Mouse (Mus musculus): Measurements from ENCODE around the gene Fam213b. TPM values are rescaled to one million over a fixed set of nuclear protein-coding genes. Genes with fewer than 3 reads are reported as not detected.

Fam213b gene
- polyA plus RNA-seq (2016; fragmentation: Nextera tagmentation; extraction: Ambion mirVana) = 36.1 and 36.3 TPM in 2 replicates

GRCm38 (mm10) chr4:154898506-154899446, at the start of gene Fam213b:
Gene Fam213b, minus strand, starts transcription at chr4:154899135.
- H3K9me3 ChIP-seq = peaks cover 3% of the 10 kb centered on the region; the same call in 1 of the 2 replicates
- peaks cover 27% of the 10 kb centered on the region for H3K27me3 ChIP-seq (ENCODE audit: poor library complexity, severe bottlenecking)
- peaks cover 32% of the 10 kb centered on the region for H3K4me1 ChIP-seq
- H3K27ac ChIP-seq = peak within 1 kb of the TSS; percentile 81
- 4% methylated on average over 43 of the region's 43 CpGs for WGBS
- peak within 1 kb of the TSS; percentile 68 for H3K4me3 ChIP-seq
- no peaks in the 10 kb centered on the region for H3K36me3 ChIP-seq (replicated peaks)
- peak; percentile 90 for DNase-seq (ENCODE audit: extremely low spot score, low spot score)

GRCm38 (mm10) chr4:154948066-154948939, 49.4 kb upstream of the Fam213b start:
- Histone ChIP-seq H3K4me3 (peak overlapping the region; percentile 32), H3K27me3 (ENCODE audit: poor library complexity, severe bottlenecking) (peaks cover 53% of the 10 kb centered on the region), H3K27ac (peak overlapping the region; percentile 83), H3K36me3 (replicated peaks) (no peaks in the 10 kb centered on the region), H3K9me3 (no peaks in the 10 kb centered on the region), H3K4me1 (peaks cover 92% of the 10 kb centered on the region)
- DNase-seq (ENCODE audit: extremely low spot score, low spot score) = peak; percentile 64
- WGBS = 42% methylated on average over 14 of the region's 14 CpGs

GRCm38 (mm10) chr4:154946319-154946718, 47.4 kb upstream of the Fam213b start:
- peak overlapping the region; percentile 82 for H3K27ac ChIP-seq
- H3K4me1 ChIP-seq = peaks cover 72% of the 10 kb centered on the region
- H3K9me3 ChIP-seq = no peaks in the 10 kb centered on the region
- DNase-seq (ENCODE audit: extremely low spot score, low spot score) = peak; percentile 85
- no peaks in the 10 kb centered on the region for H3K36me3 ChIP-seq (replicated peaks)
- peak overlapping the region; percentile 47 for H3K4me3 ChIP-seq
- WGBS = 6% methylated on average over 8 of the region's 8 CpGs
- peaks cover 33% of the 10 kb centered on the region for H3K27me3 ChIP-seq (ENCODE audit: poor library complexity, severe bottlenecking)

GRCm38 (mm10) chr4:154944121-154944590, 45.2 kb upstream of the Fam213b start:
- 15% methylated on average over 2 of the region's 2 CpGs for WGBS
- peak; percentile 74 for DNase-seq (ENCODE audit: extremely low spot score, low spot score)

GRCm38 (mm10) chr4:154943323-154944039, 44.5 kb upstream of the Fam213b start:
- 91% methylated on average over 6 of the region's 6 CpGs for WGBS
- Histone ChIP-seq H3K4me3 (no peak overlapping the region), H3K27ac (peak overlapping the region; percentile 58; the same call in 1 of the 2 replicates), H3K27me3 (ENCODE audit: poor library complexity, severe bottlenecking) (peaks cover 5% of the 10 kb centered on the region; the same call in 1 of the 2 replicates), H3K36me3 (replicated peaks) (no peaks in the 10 kb centered on the region), H3K4me1 (peaks cover 43% of the 10 kb centered on the region), H3K9me3 (no peaks in the 10 kb centered on the region)
- no peak for DNase-seq (ENCODE audit: extremely low spot score, low spot score)

More at GRCm38 (mm10) chr4:154944121-154944590, 45.2 kb upstream of the Fam213b start:
- no peaks in the 10 kb centered on the region for H3K9me3 ChIP-seq
- peak overlapping the region; percentile 7; the same call in 1 of the 2 replicates for H3K4me3 ChIP-seq
- H3K27ac ChIP-seq = peak overlapping the region; percentile 58; the same call in 1 of the 2 replicates
- H3K27me3 ChIP-seq (ENCODE audit: poor library complexity, severe bottlenecking) = peaks cover 11% of the 10 kb centered on the region
- no peaks in the 10 kb centered on the region for H3K36me3 ChIP-seq (replicated peaks)
- peaks cover 50% of the 10 kb centered on the region for H3K4me1 ChIP-seq

- Histone ChIP-seq H3K4me1 (peaks cover 38% of the 10 kb centered on the region), H3K27me3 (ENCODE audit: poor library complexity, severe bottlenecking) (no peaks in the 10 kb centered on the region), H3K36me3 (replicated peaks) (no peaks in the 10 kb centered on the region), H3K27ac (no peak overlapping the region), H3K9me3 (no peaks in the 10 kb centered on the region), H3K4me3 (no peak overlapping the region)
- no peak for DNase-seq (ENCODE audit: extremely low spot score, low spot score)
- WGBS = 90% methylated on average over 10 of the region's 10 CpGs
Observed at GRCm38 (mm10) chr4:154942632-154943322, 43.8 kb upstream of the Fam213b start.

- Histone ChIP-seq H3K4me3 (no peak overlapping the region), H3K27me3 (ENCODE audit: poor library complexity, severe bottlenecking) (no peaks in the 10 kb centered on the region), H3K4me1 (peaks cover 31% of the 10 kb centered on the region), H3K36me3 (replicated peaks) (no peaks in the 10 kb centered on the region), H3K9me3 (no peaks in the 10 kb centered on the region), H3K27ac (no peak overlapping the region)
- DNase-seq (ENCODE audit: extremely low spot score, low spot score) = no peak
- WGBS = 90% methylated on average over 5 of the region's 5 CpGs
Observed at GRCm38 (mm10) chr4:154941831-154942230, 42.9 kb upstream of the Fam213b start.

- Histone ChIP-seq H3K27me3 (ENCODE audit: poor library complexity, severe bottlenecking) (no peaks in the 10 kb centered on the region), H3K4me1 (peaks cover 26% of the 10 kb centered on the region), H3K27ac (no peak overlapping the region), H3K36me3 (replicated peaks) (no peaks in the 10 kb centered on the region), H3K4me3 (no peak overlapping the region), H3K9me3 (no peaks in the 10 kb centered on the region)
- 93% methylated on average over 2 of the region's 2 CpGs for WGBS
- no peak for DNase-seq (ENCODE audit: extremely low spot score, low spot score)
Observed at GRCm38 (mm10) chr4:154940156-154940555, 41.2 kb upstream of the Fam213b start.

- H3K4me3 ChIP-seq = no peak overlapping the region
- H3K27me3 ChIP-seq (ENCODE audit: poor library complexity, severe bottlenecking) = peaks cover 8% of the 10 kb centered on the region; the same call in 1 of the 2 replicates
- peaks cover 24% of the 10 kb centered on the region for H3K4me1 ChIP-seq
- WGBS = 77% methylated on average over 1 of the region's 1 CpGs
- no peak overlapping the region for H3K27ac ChIP-seq
- no peaks in the 10 kb centered on the region for H3K9me3 ChIP-seq
- no peaks in the 10 kb centered on the region for H3K36me3 ChIP-seq (replicated peaks)
- DNase-seq (ENCODE audit: extremely low spot score, low spot score) = no peak
Observed at GRCm38 (mm10) chr4:154937746-154938145, 38.8 kb upstream of the Fam213b start.

- no peaks in the 10 kb centered on the region for H3K36me3 ChIP-seq (replicated peaks)
- no peak for DNase-seq (ENCODE audit: extremely low spot score, low spot score)
- H3K4me1 ChIP-seq = peaks cover 24% of the 10 kb centered on the region
- H3K27me3 ChIP-seq (ENCODE audit: poor library complexity, severe bottlenecking) = peaks cover 8% of the 10 kb centered on the region; the same call in 1 of the 2 replicates
- no peak overlapping the region for H3K4me3 ChIP-seq
- no peaks in the 10 kb centered on the region for H3K9me3 ChIP-seq
- 60% methylated on average over 8 of the region's 8 CpGs for WGBS
- H3K27ac ChIP-seq = peak overlapping the region; percentile 7; the same call in 1 of the 2 replicates
Observed at GRCm38 (mm10) chr4:154936542-154937255, 37.8 kb upstream of the Fam213b start.

GRCm38 (mm10) chr4:154935788-154936187, 36.9 kb upstream of the Fam213b start:
- H3K4me3 ChIP-seq = no peak overlapping the region
- WGBS = 81% methylated on average over 7 of the region's 7 CpGs
- H3K4me1 ChIP-seq = peaks cover 24% of the 10 kb centered on the region
- peaks cover 8% of the 10 kb centered on the region; the same call in 1 of the 2 replicates for H3K27me3 ChIP-seq (ENCODE audit: poor library complexity, severe bottlenecking)
- H3K27ac ChIP-seq = 0 out of 2 replicates have a peak overlapping the region, but pooled peaks have one; percentile 7
- no peaks in the 10 kb centered on the region for H3K36me3 ChIP-seq (replicated peaks)
- no peaks in the 10 kb centered on the region for H3K9me3 ChIP-seq
- DNase-seq (ENCODE audit: extremely low spot score, low spot score) = no peak
